11 mouse cellular contexts compared by ENCODE assay signal in the genomic region with DNA sequence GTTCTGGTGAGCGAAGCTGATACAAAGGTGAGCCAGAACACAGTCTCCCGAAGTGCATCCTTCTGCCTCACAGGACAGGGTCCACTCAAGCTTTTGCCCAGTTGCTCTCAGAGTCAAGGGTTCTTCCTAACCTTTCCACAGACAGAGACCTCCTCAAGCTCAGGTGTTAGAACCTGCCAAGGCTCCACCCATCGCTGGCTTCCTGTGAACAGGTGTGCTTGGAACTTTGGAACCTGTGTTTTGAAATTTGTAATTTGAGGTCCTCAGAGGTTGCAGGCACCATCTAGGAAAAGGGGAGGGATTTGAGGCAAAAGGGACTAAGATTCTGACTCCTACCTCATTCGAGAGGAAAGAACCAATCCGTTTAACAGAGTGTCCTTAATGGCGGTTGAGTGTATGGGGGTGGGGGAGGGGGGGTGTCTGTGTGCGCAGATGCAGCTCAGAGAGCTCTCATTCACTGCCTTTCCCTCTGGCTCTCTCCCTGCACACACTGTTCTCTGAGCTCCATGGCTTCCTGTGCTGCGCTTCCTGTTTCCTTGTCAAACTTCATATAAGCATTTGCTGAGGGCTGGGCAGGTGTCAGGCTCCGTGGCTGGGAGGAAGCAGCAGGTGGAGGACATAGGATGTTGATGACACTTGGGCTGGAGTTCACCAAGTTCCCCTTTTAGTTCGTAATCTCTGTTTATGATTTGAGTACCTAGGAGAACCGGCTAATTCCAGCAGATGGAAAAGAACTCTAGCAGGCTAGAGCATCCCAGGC.
DNase-seq lines count a peak whose midpoint lies in the region; ATAC-seq lines count a peak whose summit lies in the region.
"Had no signal": no experiment of that assay in that cellular context is flagged by ENCODE, and none has a peak within 500 bp of the region (broad histone marks: within the 10 kb centered on the region; RNA-seq: fewer than 3 reads in every experiment).

No protein-coding gene starts in this region.

- no peak overlapping the region for H3K4me2 ChIP-seq in lung, embryonic 16.5 days (ENCODE audit: low read depth, low read length)
- H3K4me2 ChIP-seq: forebrain, embryonic 15.5 days; midbrain, embryonic 11.5 days had no signal

- no peaks in the 10 kb centered on the region for H3K27me3 ChIP-seq in lung, embryonic 16.5 days (ENCODE audit: control insufficient read depth, insufficient read depth, low read depth, low read length)
- H3K27me3 ChIP-seq in hindbrain, embryonic 10.5 days (ENCODE audit: insufficient read depth, poor library complexity, severe bottlenecking), result 0 out of 2 replicates have a peak, but pooled peaks cover 11% of the 10 kb centered on the region
- H3K27me3 ChIP-seq: forebrain, embryonic 15.5 days had no signal

- DNase-seq in CD4-positive, CD25-positive, alpha-beta regulatory T cell, adult 2 months (ENCODE audit: low read depth, low spot score), result peak; percentile 60
- peak; percentile 60 for DNase-seq in T-cell, adult 2 months (ENCODE audit: low spot score)
- peak; percentile 41 to 72 for DNase-seq in spleen, postnatal 4 days (ENCODE audit: low spot score in 2 of 2)
- no peak for DNase-seq in adrenal gland, adult 18-20 months (ENCODE audit: low spot score in 2 of 2)
- no peak for DNase-seq in hindbrain, embryonic 10.5 days (ENCODE audit: low spot score)
- no peak for DNase-seq in kidney, postnatal 10 days
- DNase-seq: cerebellum, postnatal 14 days had no signal

- peak; percentile 37; the same call in 1 of the 2 replicates for ATAC-seq in lung, embryonic 16.5 days (ENCODE audit: low read depth)
- ATAC-seq: forebrain, embryonic 15.5 days; hindbrain, embryonic 16.5 days had no signal

- H3K9me3 ChIP-seq in lung, embryonic 16.5 days (ENCODE audit: control insufficient read depth, low read length), result no peaks in the 10 kb centered on the region
- H3K9me3 ChIP-seq in hindbrain, embryonic 10.5 days, result no peaks in the 10 kb centered on the region
- H3K9me3 ChIP-seq: forebrain, embryonic 15.5 days had no signal

- peaks cover 10% of the 10 kb centered on the region for H3K4me1 ChIP-seq in lung, embryonic 16.5 days (replicated peaks; ENCODE audit: control insufficient read depth, insufficient read depth, low read length)
- peaks cover 38% of the 10 kb centered on the region for H3K4me1 ChIP-seq in hindbrain, embryonic 10.5 days (replicated peaks)

- no peak overlapping the region for H3K27ac ChIP-seq in lung, embryonic 16.5 days (ENCODE audit: low read length)
- H3K27ac ChIP-seq in hindbrain, embryonic 10.5 days, result no peak overlapping the region
- H3K27ac ChIP-seq: forebrain, embryonic 15.5 days had no signal

- no peaks in the 10 kb centered on the region for H3K36me3 ChIP-seq in lung, embryonic 16.5 days (ENCODE audit: control insufficient read depth, insufficient read depth, low read length)
- H3K36me3 ChIP-seq in hindbrain, embryonic 10.5 days, result no peaks in the 10 kb centered on the region
- H3K36me3 ChIP-seq: forebrain, embryonic 15.5 days had no signal

- H3K9ac ChIP-seq in lung, embryonic 16.5 days (ENCODE audit: low read length), result no peak overlapping the region
- H3K9ac ChIP-seq: forebrain, embryonic 15.5 days had no signal

- 47% methylated on average over 11 of the region's 11 CpGs for WGBS in lung, embryonic 16.5 days
- WGBS in hindbrain, embryonic 10.5 days, result 80% methylated on average over 11 of the region's 11 CpGs

- H3K4me3 ChIP-seq in lung, embryonic 16.5 days (ENCODE audit: low read length), result no peak overlapping the region
- no peak overlapping the region for H3K4me3 ChIP-seq in hindbrain, embryonic 10.5 days
- H3K4me3 ChIP-seq: forebrain, embryonic 15.5 days had no signal

Comparison
In these comparisons a context has a peak if more than half of its experiments do, and no peak if none do; other contexts are left out.
1. DNase-seq: peak in CD4-positive, CD25-positive, alpha-beta regulatory T cell, adult 2 months (single experiment), T-cell, adult 2 months (single experiment) and spleen, postnatal 4 days (2 of 2); none in adrenal gland, adult 18-20 months (0 of 2), hindbrain, embryonic 10.5 days (single experiment) and kidney, postnatal 10 days (single experiment).